In the genomic region with DNA sequence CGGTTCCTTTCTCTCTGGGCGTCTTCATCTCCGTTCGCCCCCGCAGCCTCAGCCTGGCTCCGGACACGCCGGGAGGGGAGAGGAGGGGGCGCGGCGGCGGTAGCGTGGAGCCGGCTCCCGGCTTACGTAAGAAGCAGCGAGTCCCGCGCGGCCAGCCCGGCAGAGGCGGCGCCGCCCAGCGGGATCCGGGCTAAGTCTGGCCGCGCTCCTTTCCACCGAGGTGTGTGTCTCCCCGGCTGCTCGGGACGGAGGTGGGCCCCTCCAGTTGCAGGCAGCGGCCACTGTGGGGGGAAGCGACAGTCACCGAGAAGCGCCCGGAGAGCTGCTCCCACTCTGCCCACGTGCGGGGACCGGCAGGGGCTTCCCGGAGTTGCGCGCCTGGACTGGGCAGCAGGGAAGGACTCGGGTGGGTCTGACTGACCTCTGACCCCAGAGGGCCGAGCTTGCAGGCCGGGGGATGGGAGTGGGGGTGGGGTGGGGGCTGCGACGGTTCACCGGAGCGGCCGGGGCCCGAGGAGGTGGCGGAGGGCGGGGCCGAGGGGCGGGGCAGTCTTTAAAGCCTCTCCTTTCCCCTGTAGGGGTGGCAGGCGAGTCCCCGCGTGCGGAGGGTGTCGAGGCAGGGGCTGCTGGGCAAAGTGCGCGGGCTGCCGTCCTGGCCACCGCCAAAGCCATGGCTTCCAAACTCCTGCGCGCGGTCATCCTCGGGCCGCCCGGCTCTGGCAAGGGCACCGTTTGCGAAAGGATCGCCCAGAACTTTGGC, we compare ENCODE assay signal across 8 mouse cellular contexts. TPM values are rescaled to one million over a fixed set of nuclear protein-coding genes. Genes with fewer than 3 reads are reported as not detected.
DNase-seq lines count a peak whose midpoint lies in the region; ATAC-seq and TF ChIP-seq lines count a peak whose summit lies in the region.

A gene (plus strand): TSS at position 127 of the 760 bp plus-strand sequence.

- peaks cover 23% of the 10 kb centered on the region for H3K79me2 ChIP-seq in MEL (ENCODE audit: control insufficient read depth, insufficient read depth, low read length, poor library complexity)

- TF ChIP-seq POLR2A in MEL (IDR thresholded peaks at IDR 0.05; ENCODE audit: control insufficient read depth in 1 of 2, insufficient read depth in 1 of 2, low read depth in 1 of 2, low read length in 2 of 2, poor library complexity in 1 of 2): 0 out of 4 replicates have a peak, but pooled peaks of 1 of the 2 experiments have one; percentile 17

- TF ChIP-seq RAD21 in MEL (IDR thresholded peaks at IDR 0.05; ENCODE audit: low read depth, low read length): no peak

- H3K4me3 ChIP-seq in MEL (ENCODE audit: control insufficient read depth in 1 of 2, insufficient read depth in 1 of 2, low read depth in 2 of 2, low read length in 2 of 2): peak within 1 kb of the TSS; percentile 74 to 91
- peak within 1 kb of the TSS; percentile 73 for H3K4me3 ChIP-seq in forebrain, embryonic 15.5 days
- H3K4me3 ChIP-seq in lung, embryonic 14.5 days (ENCODE audit: low read depth, low read length): peak within 1 kb of the TSS; percentile 73

- H3K9me3 ChIP-seq in MEL (replicated peaks; ENCODE audit: insufficient read depth, low read length): no peaks in the 10 kb centered on the region
- H3K9me3 ChIP-seq in forebrain, embryonic 15.5 days: no peaks in the 10 kb centered on the region
- H3K9me3 ChIP-seq in lung, embryonic 14.5 days (ENCODE audit: low read depth, low read length): no peaks in the 10 kb centered on the region

- under 1% methylated on average over 62 of the region's 74 CpGs for WGBS in forebrain, embryonic 15.5 days
- WGBS in lung, embryonic 14.5 days: under 1% methylated on average over 58 of the region's 74 CpGs

- peaks cover 2 to 8% of the 10 kb centered on the region in 2 experiments; a peak in 3 of 4 replicates for H3K4me1 ChIP-seq in MEL (ENCODE audit: control insufficient read depth in 1 of 2, insufficient read depth in 2 of 2, low read length in 2 of 2)
- H3K4me1 ChIP-seq in forebrain, embryonic 15.5 days: peaks cover 18% of the 10 kb centered on the region
- 0 out of 2 replicates have a peak, but pooled peaks cover 4% of the 10 kb centered on the region for H3K4me1 ChIP-seq in lung, embryonic 14.5 days (ENCODE audit: insufficient read depth)

- TF ChIP-seq EP300 in MEL (IDR thresholded peaks at IDR 0.05; ENCODE audit: low read depth in 1 of 2, low read length in 2 of 2): no peak

- TF ChIP-seq CTCF in MEL (IDR thresholded peaks at IDR 0.05 in 2 of 3, conservative IDR thresholded peaks at IDR 0.05 in 1 of 3; ENCODE audit: control insufficient read depth in 1 of 3, insufficient read depth in 1 of 3, low read depth in 2 of 3, low read length in 3 of 3, poor library complexity in 1 of 3, severe bottlenecking in 1 of 3): no peak
- TF ChIP-seq CTCF in lung, embryonic 14.5 days (IDR thresholded peaks at IDR 0.05; ENCODE audit: low read depth): no peak

- peak within 1 kb of the TSS; percentile 95 for H3K4me2 ChIP-seq in forebrain, embryonic 15.5 days (replicated peaks)
- H3K4me2 ChIP-seq in lung, embryonic 14.5 days: peak within 1 kb of the TSS; percentile 96

- DNase-seq in MEL (ENCODE audit: low read depth, low spot score): peak; percentile 57
- peak; percentile 33 for DNase-seq in heart, postnatal 25 days (ENCODE audit: low spot score)
- DNase-seq in layer of hippocampus, adult 18-20 months (ENCODE audit: low spot score in 2 of 2): peak; percentile 50 to 68
- DNase-seq in lung, embryonic 14.5 days: peak; percentile 75
- DNase-seq in ovary, postnatal 10 days (ENCODE audit: low spot score): peak; percentile 9
- DNase-seq in urinary bladder, postnatal 25 days (ENCODE audit: low spot score): peak; percentile 27

- peak within 1 kb of the TSS; percentile 57 for H3K27ac ChIP-seq in MEL (ENCODE audit: control insufficient read depth, low read depth, low read length)
- no peak within 1 kb of the TSS for H3K27ac ChIP-seq in forebrain, embryonic 15.5 days (replicated peaks)
- peak within 1 kb of the TSS; percentile 63; the same call in 1 of the 2 replicates for H3K27ac ChIP-seq in lung, embryonic 14.5 days (ENCODE audit: low read depth)

- intact Hi-C loops in heart, postnatal 25 days (cut with DNase I): no loop called here

- H3K9ac ChIP-seq in MEL (ENCODE audit: control insufficient read depth, low read depth, low read length, poor library complexity, severe bottlenecking): peak within 1 kb of the TSS; percentile 90
- H3K9ac ChIP-seq in forebrain, embryonic 15.5 days (replicated peaks): peak within 1 kb of the TSS; percentile 53
- H3K9ac ChIP-seq in lung, embryonic 14.5 days: peak within 1 kb of the TSS; percentile 77

- no peaks in the 10 kb centered on the region for H3K27me3 ChIP-seq in MEL (ENCODE audit: control insufficient read depth in 1 of 2, insufficient read depth in 2 of 2, low read length in 2 of 2)
- no peaks in the 10 kb centered on the region for H3K27me3 ChIP-seq in forebrain, embryonic 15.5 days
- 0 out of 2 replicates have a peak, but pooled peaks cover 6% of the 10 kb centered on the region for H3K27me3 ChIP-seq in lung, embryonic 14.5 days (ENCODE audit: insufficient read depth, low read length)

- peak; percentile 49; the same call in 1 of the 2 replicates for ATAC-seq in cerebellum, adult (ENCODE audit: insufficient number of reproducible peaks, low FRiP score, low TSS enrichment)
- ATAC-seq in forebrain, embryonic 15.5 days (replicated peaks): peak; percentile 68
- ATAC-seq in lung, embryonic 14.5 days (ENCODE audit: insufficient read depth): peak; percentile 87

- peaks cover 2 to 7% of the 10 kb centered on the region in 2 experiments for H3K36me3 ChIP-seq in MEL (ENCODE audit: control insufficient read depth in 1 of 2, insufficient read depth in 2 of 2, low read length in 2 of 2)
- no peaks in the 10 kb centered on the region for H3K36me3 ChIP-seq in forebrain, embryonic 15.5 days
- no peaks in the 10 kb centered on the region for H3K36me3 ChIP-seq in lung, embryonic 14.5 days (ENCODE audit: insufficient read depth)

TF ChIP-seq in MEL, 35 proteins besides CTCF, POLR2A, EP300 and RAD21:
- TF ChIP-seq CHD2 (IDR thresholded peaks at IDR 0.05; ENCODE audit: low read length) (no peak), NELFE (IDR thresholded peaks at IDR 0.05; ENCODE audit: low read depth, low read length) (no peak), POLR2AphosphoS5 (IDR thresholded peaks at IDR 0.05; ENCODE audit: borderline replicate concordance, low read depth, low read length) (no peak), SIN3A (IDR thresholded peaks at IDR 0.05; ENCODE audit: low read length) (peak; percentile 31; the same call in 1 of the 2 replicates), USF1 (IDR thresholded peaks at IDR 0.05; ENCODE audit: low read depth, low read length) (no peak), MAZ (IDR thresholded peaks at IDR 0.05; ENCODE audit: low read depth, low read length) (0 out of 2 replicates have a peak, but pooled peaks have one; percentile 17), POLR2AphosphoS2 (IDR thresholded peaks at IDR 0.05; ENCODE audit: low read length) (no peak), TAL1 (IDR thresholded peaks at IDR 0.05; ENCODE audit: low read length) (no peak), UBTF (IDR thresholded peaks at IDR 0.05; ENCODE audit: borderline replicate concordance, insufficient read depth, low read depth, low read length) (0 out of 2 replicates have a peak, but pooled peaks have one; percentile 25), BHLHE40 (IDR thresholded peaks at IDR 0.05; ENCODE audit: borderline replicate concordance, low read depth, low read length) (no peak), TCF12 (IDR thresholded peaks at IDR 0.05; ENCODE audit: low read depth, low read length) (no peak), MAFK (IDR thresholded peaks at IDR 0.05; ENCODE audit: borderline replicate concordance, low read depth, low read length) (no peak), TBP (IDR thresholded peaks at IDR 0.05; ENCODE audit: low read depth, low read length) (no peak), RCOR1 (IDR thresholded peaks at IDR 0.05; ENCODE audit: low read depth, low read length) (no peak)

RNA-seq across cellular contexts. Expression of the gene that starts here (rescaled TPM):
- 18.3 and 21.2 TPM in 2 replicates for total RNA-seq in MEL (2012; rRNA removed)
- polyA plus RNA-seq in MEL (2012; ENCODE audit: insufficient read depth in 1 of 2, insufficient read length in 2 of 2, low read depth in 1 of 2, low replicate concordance in 2 of 2, missing spikeins in 1 of 2): 10 to 100 TPM in 1 of 2 experiments, not detected in 1; 25.4 TPM
- 9.0 and 10.9 TPM in 2 replicates for polyA plus RNA-seq in forebrain, embryonic 15.5 days (2015; fragmentation: Nextera tagmentation; extraction: Ambion mirVana)
- 10 to 100 TPM; 27.7 to 27.8 TPM for total RNA-seq in heart, postnatal 25 days (2021)
- total RNA-seq in layer of hippocampus, adult 18-20 months (2021): 10 to 100 TPM; 84.1 to 87.1 TPM
- polyA plus RNA-seq in lung, embryonic 14.5 days (2014; fragmentation: Nextera tagmentation; extraction: Ambion mirVana): 5.2 and 5.9 TPM in 2 replicates

Comparison
In these comparisons a context has a peak if more than half of its experiments do, and no peak if none do; other contexts are left out.
1. DNase-seq: peak in every context shown above with its lines; median percentile 75 in lung, embryonic 14.5 days; 59 in layer of hippocampus, adult 18-20 months; 57 in MEL; 33 in heart, postnatal 25 days; 27 in urinary bladder, postnatal 25 days; 9 in ovary, postnatal 10 days.